Mouse (Mus musculus): ENCODE measurements around the gene Sars.

GRCm38 (mm10) chr3:108458380-108458779, 13.4 kb upstream of the Sars start:
- TF ChIP-seq TCF12 (IDR thresholded peaks at IDR 0.05; ENCODE audit: insufficient read depth, poor library complexity, severe bottlenecking), result no peak
- no peak for TF ChIP-seq E2F4 (IDR thresholded peaks at IDR 0.05; ENCODE audit: insufficient read depth)
- TF ChIP-seq POLR2A (IDR thresholded peaks at IDR 0.05; ENCODE audit: insufficient read length, low read depth), result no peak
